Mouse (Mus musculus): ENCODE results near the gene Tsnax. TPM values are rescaled to one million over a fixed set of nuclear protein-coding genes. Genes with fewer than 3 reads are reported as not detected.

The Tsnax gene
- polyA plus RNA-seq, 1 experiment from 2014 or later, result 80.3 TPM

Small RNAs within 50 kb of the gene (microRNA-seq; reads per million reads assigned to microRNA genes)
- gene Gm22197, result not detected

Other genes starting within 250 kb of the Tsnax start
- 0.16 and 0.17 TPM in 2 replicates for gene Trim67, start 219.9 kb upstream of the Tsnax start, polyA plus RNA-seq (2015; fragmentation: Nextera tagmentation; extraction: Ambion mirVana)
- gene Gnpat, start 150.0 kb upstream of the Tsnax start, polyA plus RNA-seq (2015; fragmentation: Nextera tagmentation; extraction: Ambion mirVana), result 94.8 and 101 TPM in 2 replicates
- gene 2810004N23Rik, start 149.9 kb upstream of the Tsnax start, polyA plus RNA-seq (2015; fragmentation: Nextera tagmentation; extraction: Ambion mirVana), result 47.8 and 52.9 TPM in 2 replicates
- 5.9 and 6.2 TPM in 2 replicates for gene Exoc8, start 115.3 kb upstream of the Tsnax start, polyA plus RNA-seq (2015; fragmentation: Nextera tagmentation; extraction: Ambion mirVana)
- gene Sprtn, start 115.1 kb upstream of the Tsnax start, polyA plus RNA-seq (2015; fragmentation: Nextera tagmentation; extraction: Ambion mirVana), result 6.8 and 7.1 TPM in 2 replicates
- 13.5 and 15.0 TPM in 2 replicates for gene Egln1, start 63.7 kb upstream of the Tsnax start, polyA plus RNA-seq (2015; fragmentation: Nextera tagmentation; extraction: Ambion mirVana)
- 2.2 and 2.4 TPM in 2 replicates for gene Disc1, start 41.2 kb downstream of the Tsnax start, polyA plus RNA-seq (2015; fragmentation: Nextera tagmentation; extraction: Ambion mirVana)

Measured in heart, embryonic 13.5 days (tissue).